In the genomic region with DNA sequence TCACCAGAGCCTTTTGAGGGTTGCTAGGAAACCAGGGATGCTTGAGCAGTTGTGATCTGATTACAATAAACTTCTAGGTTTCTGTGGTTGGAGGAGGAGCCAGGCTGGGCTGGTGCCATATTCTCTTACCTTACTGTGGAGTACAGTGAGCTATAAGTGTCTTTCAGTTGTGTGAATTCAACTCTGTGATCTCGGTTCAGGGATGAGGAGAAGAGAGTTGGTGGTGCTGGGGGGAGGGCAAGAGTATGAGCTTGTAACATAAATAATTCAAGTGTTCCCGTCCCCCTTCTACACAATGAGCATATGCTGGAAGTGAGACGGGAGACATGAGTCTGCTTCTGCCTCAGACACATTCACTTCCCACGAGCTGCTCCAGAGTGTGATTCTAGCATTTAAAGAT, we compare ENCODE assay signal across 16 mouse cellular contexts. TPM values are rescaled to one million over a fixed set of nuclear protein-coding genes. Genes with fewer than 3 reads are reported as not detected.
DNase-seq lines count a peak whose midpoint lies in the region; ATAC-seq and TF ChIP-seq lines count a peak whose summit lies in the region.
"Had no signal": no experiment of that assay in that cellular context is flagged by ENCODE, and none has a peak within 500 bp of the region (broad histone marks: within the 10 kb centered on the region; RNA-seq: fewer than 3 reads in every experiment).

No protein-coding gene starts in this region.

- H3K36me3 ChIP-seq in embryonic facial prominence, embryonic 14.5 days (ENCODE audit: control insufficient read depth, insufficient read depth, low read length) = no peaks in the 10 kb centered on the region
- H3K36me3 ChIP-seq: heart, embryonic 15.5 days; hindbrain, embryonic 15.5 days; liver, embryonic 15.5 days; midbrain, embryonic 15.5 days had no signal

- H3K9ac ChIP-seq in embryonic facial prominence, embryonic 14.5 days (ENCODE audit: low read depth, low read length) = no peak overlapping the region
- H3K9ac ChIP-seq: heart, embryonic 15.5 days; hindbrain, embryonic 15.5 days; liver, embryonic 15.5 days; midbrain, embryonic 15.5 days had no signal

- no peak overlapping the region for H3K4me2 ChIP-seq in embryonic facial prominence, embryonic 14.5 days (ENCODE audit: low read depth, low read length)
- H3K4me2 ChIP-seq: heart, embryonic 15.5 days; hindbrain, embryonic 15.5 days; liver, embryonic 15.5 days; midbrain, embryonic 15.5 days had no signal

- no peak for TF ChIP-seq CTCF in left cerebral cortex, adult 2 months (IDR thresholded peaks at IDR 0.05)

- no peak overlapping the region for H3K27ac ChIP-seq in embryonic facial prominence, embryonic 14.5 days (replicated peaks; ENCODE audit: low read depth, low read length)
- H3K27ac ChIP-seq in left cerebral cortex, adult 2 months = peak overlapping the region; percentile 79; the same call in 1 of the 2 replicates
- H3K27ac ChIP-seq: heart, embryonic 15.5 days; hindbrain, embryonic 15.5 days; liver, embryonic 15.5 days; midbrain, embryonic 15.5 days had no signal

- no peaks in the 10 kb centered on the region for H3K27me3 ChIP-seq in embryonic facial prominence, embryonic 14.5 days (replicated peaks; ENCODE audit: control insufficient read depth, insufficient read depth, low read length)
- H3K27me3 ChIP-seq: heart, embryonic 15.5 days; hindbrain, embryonic 15.5 days; liver, embryonic 15.5 days; midbrain, embryonic 15.5 days had no signal

- intact Hi-C loops in left cerebral cortex, adult 2 months (cut with DNase I) = loop anchor here (2.0 kb wide), 3 partner anchors 54 to 186 kb away; no protein-coding TSS in a partner anchor
- intact Hi-C loops in heart, postnatal 10 days (cut with DNase I) = no loop called here

- WGBS in embryonic facial prominence, embryonic 14.5 days = 64% methylated on average over 4 of the region's 4 CpGs

- ATAC-seq in embryonic facial prominence, embryonic 14.5 days (ENCODE audit: low read depth) = no peak
- ATAC-seq: CD4-positive, CD25-positive, alpha-beta regulatory T cell, adult 4 months; midbrain, embryonic 15.5 days had no signal

- H3K4me3 ChIP-seq in embryonic facial prominence, embryonic 14.5 days (ENCODE audit: low read depth, low read length) = no peak overlapping the region
- no peak overlapping the region for H3K4me3 ChIP-seq in left cerebral cortex, adult 2 months
- H3K4me3 ChIP-seq: heart, embryonic 15.5 days; hindbrain, embryonic 15.5 days; liver, embryonic 15.5 days; midbrain, embryonic 15.5 days had no signal

- peak; percentile 27 for DNase-seq in layer of hippocampus, adult 11-12 months (ENCODE audit: low spot score)
- no peak for DNase-seq in layer of hippocampus, adult 9-10 months (ENCODE audit: low spot score)
- peak; percentile 13 for DNase-seq in embryonic facial prominence, embryonic 14.5 days (ENCODE audit: low spot score)
- DNase-seq in left cerebral cortex, adult 2 months (ENCODE audit: extremely low spot score in 1 of 2, low spot score in 2 of 2) = peak; percentile 32 to 46
- DNase-seq in right cerebral cortex, postnatal 25 days = peak; percentile 64
- DNase-seq in thymus, postnatal 4 days = no peak
- DNase-seq in heart, postnatal 10 days = no peak
- DNase-seq: cerebellum, postnatal 25 days; gastrocnemius, postnatal 36 days; kidney, adult 8-10 months; lung, postnatal 4 days had no signal

- no peaks in the 10 kb centered on the region for H3K4me1 ChIP-seq in embryonic facial prominence, embryonic 14.5 days (ENCODE audit: control insufficient read depth, insufficient read depth, low read length)
- H3K4me1 ChIP-seq: heart, embryonic 15.5 days; hindbrain, embryonic 15.5 days; liver, embryonic 15.5 days; midbrain, embryonic 15.5 days had no signal

- no peaks in the 10 kb centered on the region for H3K9me3 ChIP-seq in embryonic facial prominence, embryonic 14.5 days (ENCODE audit: control insufficient read depth, low read length)
- H3K9me3 ChIP-seq: heart, embryonic 15.5 days; hindbrain, embryonic 15.5 days; liver, embryonic 15.5 days; midbrain, embryonic 15.5 days had no signal

RNA-seq across cellular contexts. Expression of a gene that starts 30.6 kb away (rescaled TPM):
- 3.0 and 3.4 TPM in 2 replicates for polyA plus RNA-seq in embryonic facial prominence, embryonic 14.5 days (2014; fragmentation: Nextera tagmentation; extraction: Ambion mirVana)
- total RNA-seq in left cerebral cortex, adult 2 months (2021) = 10 to 100 TPM; 53.2 to 61.6 TPM
- total RNA-seq in heart, postnatal 10 days (2021) = under 1 TPM in 1 of 2 experiments, not detected in 1; 0.05 TPM
- total RNA-seq: gastrocnemius, postnatal 36 days had no signal
- polyA plus RNA-seq: CD4-positive, CD25-positive, alpha-beta regulatory T cell, adult 4 months had no signal

Comparison
In these comparisons a context has a peak if more than half of its experiments do, and no peak if none do; other contexts are left out.
1. DNase-seq: peak in layer of hippocampus, adult 11-12 months (single experiment), embryonic facial prominence, embryonic 14.5 days (single experiment), left cerebral cortex, adult 2 months (2 of 2) and right cerebral cortex, postnatal 25 days (single experiment); none in layer of hippocampus, adult 9-10 months (single experiment), thymus, postnatal 4 days (single experiment) and heart, postnatal 10 days (0 of 2).
2. RNA of a gene that starts 30.6 kb away (total RNA-seq): 53.2 to 61.6 TPM in left cerebral cortex, adult 2 months; 0.05 TPM in heart, postnatal 10 days; every median in the first group is over 10 times any median in the second.